Mouse (Mus musculus): Measurements from ENCODE around the gene Blvra.

The Blvra gene

DNA sequence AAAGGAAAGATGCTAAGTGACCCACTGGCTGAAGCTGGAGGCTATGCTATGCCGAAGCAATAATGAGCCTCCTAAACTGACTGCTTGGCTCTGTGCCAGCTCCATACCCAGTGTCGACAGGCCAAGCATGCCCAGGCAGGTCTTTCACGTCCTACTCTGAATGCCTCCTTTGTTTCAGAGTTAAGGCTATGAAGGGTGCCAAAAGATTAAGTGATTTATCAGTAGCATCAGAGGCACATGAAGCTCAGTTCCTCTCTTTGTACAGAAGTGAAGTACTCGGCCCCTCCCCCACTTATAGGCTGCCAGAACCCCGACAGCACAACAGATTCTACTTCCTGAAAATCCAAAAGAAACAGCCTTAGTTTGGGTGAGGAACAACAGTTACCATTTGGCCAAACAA, 66.5 kb downstream of the Blvra start:
- DNase-seq (ENCODE audit: low read depth, low spot score) = no peak

DNA sequence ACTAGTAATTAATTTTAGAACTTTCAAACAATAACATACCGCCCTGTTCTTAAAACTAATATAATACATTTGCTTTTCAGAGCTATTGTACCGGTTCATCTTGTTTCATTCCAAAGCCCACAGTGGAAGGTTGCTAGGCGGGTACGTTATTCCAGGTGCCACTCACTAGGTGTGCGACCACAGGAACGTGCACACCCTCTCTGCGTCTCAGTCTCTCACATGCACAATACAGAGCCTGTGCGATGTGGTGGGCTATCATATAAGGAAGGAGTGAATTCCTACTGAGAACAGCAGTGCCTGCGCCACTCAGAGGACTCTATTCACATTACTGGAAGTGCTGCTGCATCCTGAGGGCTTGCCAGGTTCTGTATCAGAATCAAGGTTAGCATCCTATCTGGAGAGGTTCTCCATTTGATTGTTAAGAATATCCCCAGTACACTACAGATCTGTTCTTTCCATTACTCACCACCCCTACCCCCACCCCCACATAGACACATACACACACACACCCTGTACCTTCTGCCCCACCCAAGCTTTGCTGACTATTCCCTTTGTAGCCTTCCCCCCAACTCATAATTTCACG, 67.5 kb downstream of the Blvra start:
- DNase-seq (ENCODE audit: low read depth, low spot score) = no peak

DNA sequence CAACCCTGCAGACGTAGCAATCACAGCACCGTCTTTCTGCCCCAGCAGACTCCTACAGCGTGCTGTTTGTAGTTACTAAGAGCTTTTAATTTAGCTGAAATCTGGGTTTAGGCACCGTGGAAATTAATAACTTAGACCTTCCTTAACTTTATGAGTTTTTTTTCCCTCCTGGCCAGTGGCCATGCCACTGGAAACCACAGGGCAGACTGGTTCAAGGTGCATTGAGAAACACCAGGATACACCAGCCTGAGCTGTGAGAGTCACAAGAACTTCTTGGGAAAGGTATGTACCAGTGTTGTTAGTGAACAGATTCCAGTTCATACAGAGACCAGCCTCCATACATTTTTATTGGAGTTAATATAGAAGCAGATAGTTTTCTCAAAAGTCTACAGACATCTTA, 68.0 kb downstream of the Blvra start:
- no peak for DNase-seq (ENCODE audit: low read depth, low spot score)

DNA sequence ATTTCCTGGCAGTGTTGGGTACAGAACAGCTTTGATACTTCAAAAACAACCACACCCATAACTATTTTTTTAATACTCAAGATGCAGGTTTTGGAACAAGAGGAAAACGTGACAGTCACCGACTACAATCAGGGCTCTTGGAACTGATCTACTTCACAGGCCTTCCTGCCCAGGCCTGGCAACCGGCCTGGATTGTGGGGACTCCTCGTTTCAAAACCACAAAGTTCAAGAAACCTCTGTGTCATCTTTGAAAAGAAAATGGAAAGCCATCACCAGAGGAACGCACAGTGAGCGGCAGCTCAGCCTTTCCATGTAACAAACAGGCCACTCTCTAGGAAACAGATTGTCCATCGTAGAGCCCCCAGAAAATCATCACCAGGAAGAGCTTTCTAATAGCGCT, 68.6 kb downstream of the Blvra start:
- DNase-seq (ENCODE audit: low read depth, low spot score) = no peak

DNA sequence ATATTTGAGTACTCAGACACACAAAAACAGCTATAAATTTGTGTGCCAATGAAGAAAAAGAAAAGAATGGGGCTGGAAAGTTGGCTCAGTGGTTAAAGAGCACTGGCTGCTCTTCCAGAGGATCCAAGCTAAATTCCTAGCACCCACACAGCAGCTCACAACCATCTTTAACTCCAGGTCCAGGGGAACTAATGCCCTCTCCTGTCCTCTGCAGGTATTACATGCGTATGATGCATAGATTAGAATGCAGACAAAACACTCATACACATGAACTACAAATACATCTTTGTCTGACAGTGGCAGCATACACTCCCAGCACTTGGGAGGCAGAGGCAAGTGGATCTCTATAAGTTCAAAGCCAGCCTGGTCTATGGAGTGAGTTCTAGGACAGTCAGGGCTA, 69.1 kb downstream of the Blvra start:
- DNase-seq (ENCODE audit: low read depth, low spot score) = no peak

DNA sequence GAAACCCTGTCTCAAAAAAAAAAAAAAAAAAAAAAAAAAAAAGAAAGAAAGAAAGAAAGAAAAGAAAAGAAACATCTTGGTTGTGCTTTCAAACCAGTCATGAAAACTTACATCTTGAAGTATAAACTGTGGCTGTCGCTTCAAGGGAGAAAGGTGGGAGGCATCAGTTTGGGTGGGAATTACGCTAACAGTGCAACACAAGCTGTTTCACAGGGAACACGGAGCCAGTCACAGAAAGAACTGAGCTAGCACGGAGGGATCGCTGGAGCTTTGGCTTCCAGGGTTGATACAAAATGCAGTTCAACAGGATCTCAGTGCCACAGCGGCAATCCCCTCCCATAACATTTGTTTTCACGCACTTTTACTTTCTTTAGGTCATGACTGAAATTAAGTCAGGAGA, 69.5 kb downstream of the Blvra start:
- no peak for DNase-seq (ENCODE audit: low read depth, low spot score)

DNA sequence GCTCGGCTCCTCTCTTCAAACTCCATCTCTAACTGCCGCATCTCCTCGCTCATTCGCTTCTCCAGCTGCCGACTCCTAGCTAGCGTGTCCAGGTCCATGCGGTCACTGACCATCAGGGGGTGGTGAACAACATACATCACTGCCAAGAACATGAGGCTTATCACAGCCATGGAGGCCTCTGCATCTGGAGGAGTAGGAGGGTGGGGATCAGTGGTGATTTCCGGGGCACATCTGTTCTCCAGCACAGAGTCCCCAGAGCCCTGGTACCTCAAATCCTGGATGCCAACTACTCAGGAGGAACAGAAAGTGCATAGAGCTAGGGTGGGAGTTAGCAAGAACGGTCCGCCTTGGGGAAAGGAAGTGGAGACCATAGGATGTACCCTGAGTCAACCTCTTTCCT, 71.6 kb downstream of the Blvra start:
- DNase-seq (ENCODE audit: low read depth, low spot score) = no peak

DNA sequence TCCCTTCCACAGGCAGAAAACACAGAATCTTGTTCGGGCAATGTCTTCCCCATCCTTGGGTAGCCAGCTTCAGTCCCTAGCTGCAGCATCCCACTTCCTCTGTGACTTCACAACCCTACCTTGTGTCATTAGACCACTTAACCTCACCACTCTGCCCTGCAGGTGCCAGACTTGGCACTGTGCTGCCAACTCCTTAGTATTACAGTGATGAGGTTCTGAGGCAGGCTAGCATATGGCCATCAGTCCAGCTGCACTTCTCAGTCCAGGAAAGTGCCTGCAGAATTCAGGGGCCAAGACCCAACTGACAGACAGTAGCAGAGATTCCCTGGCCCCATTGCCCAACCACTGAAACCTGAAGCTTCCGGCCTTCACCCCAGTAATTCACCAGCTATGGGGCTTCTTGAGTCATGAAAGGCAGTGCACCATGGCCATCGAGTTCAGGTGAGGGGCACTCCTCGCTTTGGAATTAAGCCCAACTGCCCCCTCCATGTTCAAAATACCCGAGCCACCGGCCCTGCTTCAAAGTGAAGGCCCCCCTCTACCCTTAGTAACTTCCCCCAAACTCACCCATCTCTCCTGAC, 72.2 kb downstream of the Blvra start:
- no peak for DNase-seq (ENCODE audit: low read depth, low spot score)

DNA sequence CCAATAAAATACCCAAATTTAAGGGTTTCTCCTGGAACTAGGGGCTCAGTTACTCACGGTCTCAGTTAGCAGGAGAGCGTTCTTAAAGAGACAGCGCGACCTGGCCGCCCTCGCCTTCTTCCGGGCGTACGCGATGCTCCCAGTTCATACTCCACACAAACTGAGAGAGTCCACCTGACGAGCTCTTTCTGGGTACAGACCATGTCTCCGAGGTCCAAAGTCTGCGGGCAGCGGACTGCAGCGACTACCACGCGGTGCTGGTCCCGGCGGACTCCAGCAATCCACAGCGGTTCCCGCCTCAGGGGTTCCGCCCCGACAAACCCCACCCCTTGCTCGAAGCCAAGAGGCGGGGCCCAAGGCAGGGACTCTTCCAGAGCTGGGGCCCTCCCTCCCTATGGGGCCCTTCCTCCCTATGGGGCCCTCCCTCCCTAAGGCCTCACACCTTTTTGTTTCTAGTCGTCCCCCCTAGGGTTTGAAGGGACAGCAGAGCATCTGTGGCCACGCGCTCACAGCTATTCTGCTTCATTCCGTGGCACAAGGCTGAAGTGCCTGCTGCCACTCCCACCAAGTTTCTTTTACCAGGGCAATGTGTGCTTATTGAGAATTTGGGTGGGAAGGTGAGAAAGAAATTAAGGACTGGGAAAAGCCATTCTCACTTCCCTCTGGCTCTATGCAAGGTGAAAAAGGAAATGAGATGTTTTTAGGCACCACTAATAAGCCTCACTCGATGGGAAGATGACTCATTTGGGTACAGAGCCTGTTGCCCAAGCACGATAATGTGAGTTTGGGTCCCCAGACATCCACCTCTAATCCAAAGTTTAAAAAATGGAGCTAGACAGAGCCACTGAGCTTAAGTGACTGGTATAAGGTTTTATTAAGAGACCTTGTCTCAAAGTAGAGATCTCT, 72.9 kb downstream of the Blvra start, which contains the start of gene Itpripl1:
Gene Itpripl1, minus strand, starts transcription at position 285 of the 906 bp plus-strand sequence.
- DNase-seq (ENCODE audit: low read depth, low spot score) = no peak

DNA sequence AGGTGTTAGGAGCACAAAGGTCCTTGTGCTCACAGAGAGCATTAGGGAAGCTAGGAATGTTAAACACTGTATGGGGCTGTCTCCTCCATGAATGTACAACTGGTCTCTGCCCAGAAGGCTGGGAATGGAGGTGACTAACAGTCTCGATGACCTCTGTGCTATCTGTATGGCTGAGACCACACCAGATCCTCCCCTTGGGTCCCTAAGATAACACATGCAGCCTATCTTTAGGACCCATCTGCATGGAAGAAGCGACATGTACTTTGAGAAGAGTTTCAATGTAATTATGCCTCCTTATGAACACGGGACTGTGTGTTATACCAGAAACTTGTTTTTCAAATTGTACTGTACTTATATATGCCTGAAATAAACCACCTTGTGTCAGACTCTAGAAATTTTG, 75.2 kb downstream of the Blvra start:
- DNase-seq (ENCODE audit: low read depth, low spot score) = no peak
